Mouse (Mus musculus): Measurements from ENCODE around the gene Ap1s3.
A peak's percentile ranks its signal among the peaks of the same experiment; 100 is the strongest.
"Not testable (repeated sequence)": the region's sequence is repeated elsewhere in the genome, so short reads cannot be mapped to it uniquely, and the experiment has no call there.

Gene Ap1s3

GRCm38 (mm10) chr1:79664911-79665310, 6.9 kb downstream of the Ap1s3 start:
- no peak for DNase-seq (ENCODE audit: low spot score)

GRCm38 (mm10) chr1:79659598-79659997, 12.2 kb downstream of the Ap1s3 start:
- DNase-seq (ENCODE audit: low spot score) = no peak

DNA sequence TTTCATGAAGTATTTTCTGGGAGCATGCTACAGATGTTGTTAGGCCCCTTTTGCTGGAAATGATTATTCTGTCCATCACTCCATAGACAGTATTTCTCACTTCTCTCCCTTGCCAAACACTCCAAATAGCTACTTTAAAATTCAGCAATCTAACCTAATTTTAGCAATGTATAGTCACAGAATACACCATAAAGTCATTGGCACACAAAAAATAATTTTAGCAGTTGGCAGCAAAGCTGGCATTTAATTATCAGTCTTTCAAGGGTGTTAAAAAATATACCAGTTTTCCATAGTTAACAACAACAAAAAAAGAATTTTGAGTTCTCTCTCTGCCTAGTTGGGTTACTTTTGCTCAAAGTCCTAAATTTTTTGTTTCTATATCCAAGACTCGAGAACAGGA, 14.4 kb downstream of the Ap1s3 start:
- DNase-seq (ENCODE audit: low spot score) = no peak

- DNase-seq (ENCODE audit: low spot score) = no peak
Measured at GRCm38 (mm10) chr1:79655819-79656555, 15.8 kb downstream of the Ap1s3 start.

DNA sequence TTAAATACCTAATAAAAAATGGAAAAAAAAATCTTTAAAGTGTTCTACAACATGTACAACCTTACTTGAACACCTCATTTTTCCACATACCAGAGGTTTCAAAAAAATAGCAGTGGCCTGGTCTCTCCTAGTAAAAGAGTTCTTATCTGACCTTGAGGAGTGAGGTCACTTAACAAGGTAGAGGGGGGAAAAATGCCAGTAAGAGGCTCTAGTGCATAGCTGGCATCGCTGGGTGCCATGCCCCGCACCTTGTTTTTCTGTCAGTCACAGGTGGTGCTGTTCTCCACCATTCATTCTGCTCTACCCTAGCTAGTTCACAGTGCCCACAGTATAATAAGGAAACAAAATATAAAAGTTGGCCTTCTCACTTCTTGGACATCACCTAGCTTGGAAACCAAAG, 16.8 kb downstream of the Ap1s3 start:
- no peak for DNase-seq (ENCODE audit: low spot score)

- DNase-seq (ENCODE audit: low spot score) = no peak
Measured at GRCm38 (mm10) chr1:79643411-79644110, 28.2 kb downstream of the Ap1s3 start.

- DNase-seq (ENCODE audit: low spot score) = no peak
Measured at GRCm38 (mm10) chr1:79642680-79643079, 29.1 kb downstream of the Ap1s3 start.

DNA sequence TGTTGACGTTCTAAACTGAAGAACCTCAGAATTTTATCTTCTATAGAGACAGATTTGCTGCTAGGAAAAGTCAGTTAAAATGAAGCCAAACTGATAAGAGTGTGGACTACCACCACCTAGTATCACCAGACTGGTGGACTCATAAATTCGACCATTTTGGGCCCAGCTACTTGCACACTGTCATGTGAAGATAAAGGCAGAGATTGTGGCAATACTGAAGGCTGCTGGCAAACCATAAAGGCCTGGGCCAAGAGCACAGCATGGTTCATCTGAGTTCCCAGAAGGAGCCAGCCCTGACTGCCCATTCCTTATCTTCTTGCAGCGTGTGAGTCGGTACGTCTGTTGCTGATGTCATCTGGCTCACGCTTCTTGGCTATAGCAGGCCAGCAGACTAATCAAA, 30.4 kb downstream of the Ap1s3 start:
- DNase-seq (ENCODE audit: low spot score) = no peak

DNA sequence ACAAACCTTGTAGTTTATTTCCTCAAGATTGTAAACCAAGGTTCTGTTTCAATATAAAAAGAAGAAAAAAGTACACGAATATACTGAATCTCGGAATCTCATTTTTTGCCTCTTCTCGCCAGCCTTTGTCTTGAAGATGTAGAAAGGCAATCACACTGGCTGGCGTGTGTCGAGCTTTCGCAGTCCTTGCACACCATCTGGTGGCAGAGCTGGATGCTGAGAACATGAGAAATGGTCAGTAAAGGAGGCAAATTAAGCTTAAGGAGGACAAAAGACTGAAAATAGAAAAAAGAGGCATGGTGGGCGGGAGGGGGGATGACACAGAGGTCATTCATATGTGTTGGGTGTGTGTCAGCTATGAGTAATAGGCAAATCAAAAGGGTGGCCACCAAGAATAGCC, 31.6 kb downstream of the Ap1s3 start:
- peak; percentile 10 for DNase-seq (ENCODE audit: low spot score)

DNA sequence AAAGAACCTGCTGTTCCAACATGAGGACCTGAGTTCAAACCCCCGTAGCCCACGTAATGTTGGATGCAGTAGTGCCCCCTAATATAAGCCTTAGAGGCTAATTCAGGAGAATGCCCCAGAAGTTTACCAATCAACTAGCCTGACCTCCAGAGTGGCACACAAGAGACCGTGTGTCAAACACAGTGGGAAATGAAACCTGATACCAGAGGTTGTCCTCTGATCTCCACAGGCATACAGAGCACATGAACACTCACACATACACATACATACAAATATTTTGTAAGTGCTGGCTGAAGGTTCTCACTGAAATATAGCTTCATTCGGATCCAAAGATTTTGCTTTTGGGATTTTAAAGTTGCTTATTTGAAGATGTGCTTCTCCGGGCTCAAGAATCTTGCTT, 32.1 kb downstream of the Ap1s3 start:
- no peak for DNase-seq (ENCODE audit: low spot score)

GRCm38 (mm10) chr1:79639107-79639506, 32.7 kb downstream of the Ap1s3 start:
- no peak for DNase-seq (ENCODE audit: low spot score)

GRCm38 (mm10) chr1:79637768-79638167, 34.0 kb downstream of the Ap1s3 start:
- no peak for DNase-seq (ENCODE audit: low spot score)

GRCm38 (mm10) chr1:79631521-79631920, 40.3 kb downstream of the Ap1s3 start:
- no peak for DNase-seq (ENCODE audit: low spot score)

DNA sequence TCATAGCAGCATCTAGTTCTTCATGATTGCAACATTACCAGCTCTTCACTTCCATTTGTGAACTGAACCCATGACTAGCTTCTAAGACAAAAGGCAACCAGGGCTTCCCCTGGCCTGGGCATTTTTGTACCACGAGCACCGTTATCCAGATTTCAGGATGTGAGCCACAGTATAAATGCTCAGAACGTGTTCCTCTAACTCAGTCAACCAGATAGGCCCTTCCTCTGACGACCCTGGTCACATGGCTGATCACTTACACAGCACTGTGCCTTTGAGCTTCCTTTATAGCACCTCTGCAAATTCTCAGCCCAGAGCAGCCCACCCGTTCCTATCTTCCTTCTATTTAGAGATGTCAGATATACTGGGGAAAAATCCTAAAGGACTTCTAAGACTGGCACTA, 42.0 kb downstream of the Ap1s3 start:
- DNase-seq (ENCODE audit: low spot score) = no peak

- no peak for DNase-seq (ENCODE audit: low spot score)
Measured at GRCm38 (mm10) chr1:79626140-79626539, 45.6 kb downstream of the Ap1s3 start.

- no peak for DNase-seq (ENCODE audit: low spot score)
Measured at GRCm38 (mm10) chr1:79619434-79619833, 52.3 kb downstream of the Ap1s3 start.

GRCm38 (mm10) chr1:79616492-79616891, 55.3 kb downstream of the Ap1s3 start:
- DNase-seq (ENCODE audit: low spot score) = no peak

- DNase-seq (ENCODE audit: low spot score) = no peak
Measured at GRCm38 (mm10) chr1:79614456-79614855, 57.3 kb downstream of the Ap1s3 start.

DNA sequence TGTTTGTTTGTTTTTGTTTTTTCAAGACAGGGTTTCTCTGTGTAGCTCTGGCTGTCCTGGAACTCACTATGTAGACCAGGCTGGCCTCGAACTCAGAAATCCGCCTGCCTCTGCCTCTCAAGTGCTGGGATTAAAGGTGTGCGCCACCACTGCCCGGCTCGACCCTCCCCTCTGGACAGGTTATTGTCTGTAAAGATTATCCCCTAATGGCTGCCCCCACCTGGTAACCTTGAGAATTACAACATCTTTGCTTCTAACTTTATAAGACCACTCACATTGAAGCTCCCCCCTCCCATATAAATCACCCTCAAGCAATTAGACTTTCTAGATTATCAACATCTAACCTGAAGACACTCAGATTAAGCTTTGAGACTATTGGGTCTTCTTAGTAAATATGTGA, 60.5 kb downstream of the Ap1s3 start:
- not testable (repeated sequence) for DNase-seq (ENCODE audit: low spot score)

GRCm38 (mm10) chr1:79608856-79609255, 62.9 kb downstream of the Ap1s3 start:
- DNase-seq (ENCODE audit: low spot score) = not testable (repeated sequence)

GRCm38 (mm10) chr1:79602500-79602899, 69.3 kb downstream of the Ap1s3 start:
- DNase-seq (ENCODE audit: low spot score) = no peak

DNA sequence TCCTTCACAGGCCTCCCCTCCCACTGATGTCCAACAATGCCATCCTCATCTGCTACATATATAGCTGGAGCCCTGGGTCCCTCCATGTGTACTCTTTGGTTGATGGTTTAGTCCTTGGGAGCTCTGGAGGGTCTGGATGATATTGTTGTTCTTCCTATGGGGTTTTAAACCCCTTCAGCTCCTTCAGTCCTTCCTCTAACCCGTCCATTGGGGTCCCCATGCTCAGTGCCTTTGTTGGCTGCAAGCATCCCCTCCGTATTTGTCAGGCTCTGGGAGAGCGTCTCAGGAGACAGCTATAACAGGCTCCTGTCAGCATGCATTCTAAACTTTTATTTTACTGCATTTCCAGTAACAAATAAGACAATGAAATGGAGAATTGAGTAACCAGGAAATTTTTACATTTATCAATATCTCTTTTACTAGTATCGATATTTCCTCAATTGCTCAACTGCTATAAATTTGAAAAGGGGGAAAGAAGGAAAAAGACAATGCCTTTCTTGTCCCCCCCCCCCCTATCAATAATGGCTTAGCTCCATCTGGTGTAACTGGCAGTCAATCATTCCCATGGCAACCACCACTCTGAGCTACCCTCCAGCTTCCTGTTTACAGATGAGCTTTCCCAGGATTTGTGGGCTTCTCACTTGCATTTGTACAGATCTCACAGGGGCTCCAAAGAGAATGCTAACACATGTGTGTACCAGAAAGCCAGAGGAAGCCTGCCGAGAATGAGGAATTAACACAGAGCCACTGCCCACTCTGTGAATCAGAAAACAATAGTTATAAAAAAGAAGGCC, 73.2 kb downstream of the Ap1s3 start:
- DNase-seq (ENCODE audit: low spot score) = no peak

- DNase-seq (ENCODE audit: low spot score) = no peak
Measured at GRCm38 (mm10) chr1:79592721-79593277, 79.0 kb downstream of the Ap1s3 start.
